25 mouse cellular contexts compared by ENCODE assay signal in genomic region chr2:78794734-78795133, GRCm38 (mm10).
DNase-seq lines count a peak whose midpoint lies in the region; ATAC-seq and TF ChIP-seq lines count a peak whose summit lies in the region.
"Had no signal": no experiment of that assay in that cellular context is flagged by ENCODE, and none has a peak within 500 bp of the region (broad histone marks: within the 10 kb centered on the region; RNA-seq: fewer than 3 reads in every experiment).

No protein-coding gene starts in this region.

- peak; percentile 72 for ATAC-seq in liver, embryonic 13.5 days (ENCODE audit: low read depth)
- peak; percentile 64 for ATAC-seq in G1E (ENCODE audit: extremely low read depth, insufficient number of reproducible peaks, low FRiP score, poor library complexity, severe bottlenecking)
- ATAC-seq in erythroblast, adult 5-6 weeks (replicated peaks; ENCODE audit: low FRiP score, poor library complexity, severe bottlenecking), result peak; percentile 49; the same call in 1 of the 2 replicates
- ATAC-seq: CD4-positive, CD25-positive, alpha-beta regulatory T cell, adult 4 months; forebrain, embryonic 16.5 days; hindbrain, embryonic 16.5 days; intestine, embryonic 15.5 days had no signal

- no peak for DNase-seq in liver, embryonic 13.5 days
- DNase-seq in liver, result no peak
- no peak for DNase-seq in G1E (ENCODE audit: low spot score)
- peak; percentile 25 for DNase-seq in yolk sac, embryonic 10.5 days (ENCODE audit: low spot score)
- no peak for DNase-seq in layer of hippocampus, adult 2 months (ENCODE audit: low spot score in 2 of 2)
- no peak for DNase-seq in layer of hippocampus, postnatal 10 days (ENCODE audit: low spot score in 2 of 2)
- DNase-seq: adrenal gland, adult 2 months; adrenal gland, postnatal 14 days; cerebellum, adult 11-12 months; cerebellum, adult 8-10 months; cerebellum, postnatal 10 days; cerebellum, postnatal 36 days; gastrocnemius, postnatal 10 days; heart, adult 11 months had no signal

- WGBS in liver, embryonic 13.5 days (ENCODE audit: insufficient replicate concordance), result 58% methylated on average over 5 of the region's 5 CpGs

- H3K36me3 ChIP-seq in liver, embryonic 13.5 days, result no peaks in the 10 kb centered on the region
- no peaks in the 10 kb centered on the region for H3K36me3 ChIP-seq in G1E (replicated peaks)
- H3K36me3 ChIP-seq: embryonic facial prominence, embryonic 12.5 days; embryonic facial prominence, embryonic 15.5 days; forebrain, embryonic 12.5 days; hindbrain, embryonic 12.5 days; intestine, embryonic 15.5 days had no signal

- no peak overlapping the region for H3K9ac ChIP-seq in liver, embryonic 13.5 days
- H3K9ac ChIP-seq: embryonic facial prominence, embryonic 12.5 days; embryonic facial prominence, embryonic 15.5 days; forebrain, embryonic 12.5 days; hindbrain, embryonic 12.5 days; intestine, embryonic 15.5 days had no signal

- no peak overlapping the region for H3K27ac ChIP-seq in liver, embryonic 13.5 days
- no peak overlapping the region for H3K27ac ChIP-seq in layer of hippocampus, adult 2 months
- H3K27ac ChIP-seq: embryonic facial prominence, embryonic 12.5 days; embryonic facial prominence, embryonic 15.5 days; forebrain, embryonic 12.5 days; hindbrain, embryonic 12.5 days; intestine, embryonic 15.5 days had no signal

- H3K9me3 ChIP-seq in liver, embryonic 13.5 days (replicated peaks), result no peaks in the 10 kb centered on the region
- no peaks in the 10 kb centered on the region for H3K9me3 ChIP-seq in G1E (replicated peaks)
- H3K9me3 ChIP-seq: embryonic facial prominence, embryonic 12.5 days; embryonic facial prominence, embryonic 15.5 days; forebrain, embryonic 12.5 days; hindbrain, embryonic 12.5 days; intestine, embryonic 15.5 days had no signal

- H3K27me3 ChIP-seq in liver, embryonic 13.5 days, result no peaks in the 10 kb centered on the region
- no peaks in the 10 kb centered on the region for H3K27me3 ChIP-seq in G1E (ENCODE audit: insufficient read depth, low read length)
- H3K27me3 ChIP-seq: embryonic facial prominence, embryonic 12.5 days; embryonic facial prominence, embryonic 15.5 days; forebrain, embryonic 12.5 days; hindbrain, embryonic 12.5 days; intestine, embryonic 15.5 days had no signal

- no peak for TF ChIP-seq CTCF in G1E (IDR thresholded peaks at IDR 0.05; ENCODE audit: low read depth, low read length)
- TF ChIP-seq CTCF in layer of hippocampus, adult 2 months (conservative IDR thresholded peaks at IDR 0.05), result no peak

- no peak overlapping the region for H3K4me2 ChIP-seq in liver, embryonic 13.5 days
- H3K4me2 ChIP-seq: embryonic facial prominence, embryonic 12.5 days; embryonic facial prominence, embryonic 15.5 days; forebrain, embryonic 12.5 days; heart, embryonic 11.5 days; hindbrain, embryonic 12.5 days; intestine, embryonic 15.5 days had no signal

- no peak overlapping the region for H3K4me3 ChIP-seq in liver, embryonic 13.5 days (replicated peaks)
- H3K4me3 ChIP-seq in G1E (ENCODE audit: low read depth, low read length), result no peak overlapping the region
- no peak overlapping the region for H3K4me3 ChIP-seq in layer of hippocampus, adult 2 months
- H3K4me3 ChIP-seq: embryonic facial prominence, embryonic 12.5 days; embryonic facial prominence, embryonic 15.5 days; erythroblast, embryonic 14.5 days; forebrain, embryonic 12.5 days; hindbrain, embryonic 12.5 days; intestine, embryonic 15.5 days had no signal

- no peaks in the 10 kb centered on the region for H3K4me1 ChIP-seq in liver, embryonic 13.5 days (replicated peaks)
- peaks cover 19% of the 10 kb centered on the region for H3K4me1 ChIP-seq in G1E (ENCODE audit: insufficient read depth, low read depth, low read length)
- H3K4me1 ChIP-seq: embryonic facial prominence, embryonic 12.5 days; embryonic facial prominence, embryonic 15.5 days; forebrain, embryonic 12.5 days; hindbrain, embryonic 12.5 days; intestine, embryonic 15.5 days had no signal
